Mouse (Mus musculus) ES-E14 (cell line): ENCODE data around the gene Pard3.

Source experiments
- CHD2 ChIP-seq: IDR thresholded peaks from 2 replicates; pipeline ENCODE4 v1.6.1; 2014; ENCODE audit warnings: mild to moderate bottlenecking, low read depth, low read length, inconsistent platforms
- MAFK ChIP-seq: IDR thresholded peaks from 2 replicates; pipeline ENCODE4 v1.6.1; 2014; ENCODE audit warnings: mild to moderate bottlenecking, low read depth, low read length, inconsistent platforms; ENCODE audit not compliant: insufficient read depth
- ZC3H11A ChIP-seq: IDR thresholded peaks from 2 replicates; pipeline ENCODE4 v1.6.1; 2012; ENCODE audit warnings: low read depth, mild to moderate bottlenecking, inconsistent platforms, low read length, borderline replicate concordance
- ZNF384 ChIP-seq: IDR thresholded peaks from 2 replicates; pipeline ENCODE4 v1.6.1; 2012; ENCODE audit warnings: low read depth, low read length, inconsistent platforms

DNA sequence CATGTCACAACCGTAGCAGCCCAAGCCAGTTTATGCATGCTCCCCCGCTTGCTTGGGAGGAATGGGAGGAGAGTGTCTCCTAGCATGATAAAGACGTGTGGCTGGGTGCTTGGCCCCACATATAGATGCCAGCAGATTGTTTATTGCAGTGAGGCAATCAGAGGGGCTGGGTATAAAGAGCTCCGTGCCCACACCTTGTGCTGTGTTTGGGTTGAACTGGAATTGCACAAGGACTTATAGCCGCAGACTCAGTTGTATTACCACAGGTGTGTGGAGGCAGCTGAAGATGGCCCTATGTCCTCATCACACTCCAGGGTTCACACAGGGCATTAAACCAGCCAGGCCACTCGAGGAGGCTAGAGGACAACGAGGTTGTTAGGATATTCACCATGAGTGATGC is 98.2 kb downstream of the Pard3 start:
- TF ChIP-seq CHD2, result no peak
- TF ChIP-seq ZC3H11A, result no peak
- TF ChIP-seq MAFK, result no peak
- no peak for TF ChIP-seq ZNF384
